Mouse (Mus musculus) liver, adult 2 months (tissue): ENCODE measurements at regions not wholly inside any gene's neighbourhood (a gene's known extent, or its start where the extent isn't known, plus 50 kb on each side); places are given as distances from the start of the nearest gene placed in this dataset.

Experiments used
- CTCF ChIP-seq: fragments of 200-500 bp; IDR thresholded peaks from 2 replicates; pipeline ENCODE4 v1.5.1; 2011; ENCODE audit warnings: low read depth, low read length, control low read depth
- POLR2A ChIP-seq: fragments of 200-500 bp; IDR thresholded peaks from 2 replicates; pipeline ENCODE4 v1.6.1; 2011; ENCODE audit warnings: low read length, control low read depth; ENCODE audit not compliant: insufficient read depth; ENCODE audit errors: extremely low read depth

DNA sequence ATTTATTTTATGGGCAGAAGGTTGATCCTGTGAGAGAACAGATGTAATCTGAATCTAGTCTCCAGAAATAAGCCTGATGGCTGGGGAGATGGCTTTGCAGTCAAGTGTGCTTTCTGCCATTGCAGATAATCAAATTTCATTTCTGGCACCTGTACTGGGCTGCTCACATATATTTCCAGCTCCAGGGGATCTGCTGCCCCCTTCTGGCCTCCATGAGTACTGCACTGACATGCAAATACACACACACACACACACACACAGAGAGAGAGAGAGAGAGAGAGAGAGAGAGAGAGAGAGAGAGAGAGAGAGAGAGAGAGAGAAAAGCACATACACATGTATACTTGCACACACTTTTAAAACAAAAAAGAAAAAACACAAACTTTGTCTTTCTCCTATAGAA, 532.1 kb downstream of the Tmem132b start:
- TF ChIP-seq CTCF: no peak
- no peak for TF ChIP-seq POLR2A
